Mouse (Mus musculus) ES-E14 (cell line): ENCODE data around the gene Iqsec1.

ENCODE experiments used
- CHD2 ChIP-seq: IDR thresholded peaks from 2 replicates; pipeline ENCODE4 v1.6.1; 2014; ENCODE audit warnings: mild to moderate bottlenecking, low read depth, low read length, inconsistent platforms
- ZNF384 ChIP-seq: IDR thresholded peaks from 2 replicates; pipeline ENCODE4 v1.6.1; 2012; ENCODE audit warnings: low read depth, low read length, inconsistent platforms

- TF ChIP-seq ZNF384 (no peak), CHD2 (no peak)
These were observed 141.0 kb downstream of the Iqsec1 start for GRCm38 (mm10) chr6:90847523-90847922.
